Mouse (Mus musculus) urinary bladder, postnatal 0 days (tissue): ENCODE data around the gene Prpf40a. TPM values are rescaled to one million over a fixed set of nuclear protein-coding genes. Genes with fewer than 3 reads are reported as not detected.

ENCODE experiments used
- polyA plus RNA-seq: library from polyadenylated mRNA; unstranded; fragments of >200 nt; fragmentation: Nextera tagmentation; extraction: Ambion mirVana; gene quantifications from 2 replicates; pipeline ENCODE4 v1.2.1, GENCODE M21; 2015

Gene Prpf40a
- 65.5 and 71.7 TPM in 2 replicates for polyA plus RNA-seq

GRCm38 (mm10) chr2:53190684-53191511 is at the start of gene Prpf40a:
Prpf40a (minus strand) TSS chr2:53191284.

GRCm38 (mm10) chr2:53191523-53192220 is 588 bp upstream of the Prpf40a start, which contains the start of gene Arl6ip6:
Arl6ip6 (plus strand) TSS chr2:53191726.

Other genes starting within 250 kb of the Prpf40a start
- gene Arl6ip6, start 442 bp upstream of the Prpf40a start, polyA plus RNA-seq, result 22.6 and 23.1 TPM in 2 replicates